Mouse (Mus musculus) testis, adult 2 months (tissue): ENCODE results near the gene Nudt2.

ENCODE experiments used
- CTCF ChIP-seq: fragments of 200-500 bp; IDR thresholded peaks from 2 replicates; pipeline ENCODE4 v1.5.1; 2012; ENCODE audit warnings: low read depth, mild to moderate bottlenecking, inconsistent platforms, low read length, moderate library complexity; ENCODE audit not compliant: control insufficient read depth, insufficient read depth, insufficient replicate concordance
- POLR2A ChIP-seq: fragments of 200-500 bp; IDR thresholded peaks from 2 replicates; pipeline ENCODE4 v1.6.1; 2012; ENCODE audit warnings: low read depth, mild to moderate bottlenecking, inconsistent platforms, low read length, moderate library complexity; ENCODE audit not compliant: control insufficient read depth

DNA sequence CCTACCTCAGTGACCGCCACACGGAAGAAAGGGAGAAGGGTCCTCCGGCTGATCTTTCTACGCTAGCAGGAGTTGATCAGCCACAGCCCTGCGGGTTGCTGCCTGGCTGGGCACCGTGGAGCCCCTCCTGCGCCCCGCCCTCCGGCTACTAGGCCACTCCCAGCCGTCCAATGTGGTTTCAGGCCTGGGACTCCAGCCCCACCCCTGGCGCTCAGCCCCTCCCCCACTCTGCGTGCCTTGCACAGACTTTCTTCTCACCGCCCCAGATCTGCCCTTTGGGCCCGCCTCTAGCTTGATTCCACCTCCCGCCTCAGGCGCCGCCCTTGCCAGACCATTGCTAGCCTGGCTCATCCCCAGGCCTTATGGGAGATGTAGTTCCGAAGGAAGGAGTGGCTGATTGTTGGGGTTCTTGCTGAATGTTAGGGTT lies 38.0 kb downstream of the Nudt2 start, which contains the start of gene AI464131:
- TF ChIP-seq CTCF = no peak
- no peak for TF ChIP-seq POLR2A
